9 mouse cellular contexts compared by ENCODE assay signal in genomic region chr12:86103852-86104251, GRCm38 (mm10). TPM values are rescaled to one million over a fixed set of nuclear protein-coding genes. Genes with fewer than 3 reads are reported as not detected.
DNase-seq lines count a peak whose midpoint lies in the region; ATAC-seq lines count a peak whose summit lies in the region.
"Had no signal": no experiment of that assay in that cellular context is flagged by ENCODE, and none has a peak within 500 bp of the region (broad histone marks: within the 10 kb centered on the region; RNA-seq: fewer than 3 reads in every experiment).

No protein-coding gene starts in this region.

- peak overlapping the region; percentile 99 for H3K27ac ChIP-seq in heart, embryonic 13.5 days (replicated peaks)
- peak overlapping the region; percentile 65 for H3K27ac ChIP-seq in brown adipose tissue, adult 24 weeks (replicated peaks; ENCODE audit: low read depth, low read length)
- H3K27ac ChIP-seq in hindbrain, embryonic 11.5 days (ENCODE audit: low read depth, low read length) = peak overlapping the region; percentile 25; the same call in 1 of the 2 replicates
- 0 out of 2 replicates have a peak overlapping the region, but pooled peaks have one; percentile 1 for H3K27ac ChIP-seq in limb, embryonic 15.5 days

- H3K9me3 ChIP-seq in heart, embryonic 13.5 days = no peaks in the 10 kb centered on the region
- no peaks in the 10 kb centered on the region for H3K9me3 ChIP-seq in hindbrain, embryonic 11.5 days (ENCODE audit: control insufficient read depth, low read length)
- no peaks in the 10 kb centered on the region for H3K9me3 ChIP-seq in limb, embryonic 15.5 days

- DNase-seq in heart, postnatal 10 days = no peak
- DNase-seq in hindbrain, embryonic 11.5 days (ENCODE audit: low spot score) = peak; percentile 13
- DNase-seq in thymus, adult 18-20 months = no peak
- no peak for DNase-seq in right cerebral cortex, adult 2 months (ENCODE audit: low spot score in 2 of 2)
- no peak for DNase-seq in embryo, embryonic 9.5 days (ENCODE audit: extremely low spot score)
- DNase-seq: cerebellum, postnatal 14 days had no signal

- 30% methylated on average over 8 of the region's 8 CpGs for WGBS in heart, embryonic 13.5 days
- WGBS in hindbrain, embryonic 11.5 days = 44% methylated on average over 8 of the region's 8 CpGs
- WGBS in limb, embryonic 15.5 days = 69% methylated on average over 8 of the region's 8 CpGs

- peaks cover 61% of the 10 kb centered on the region for H3K4me1 ChIP-seq in heart, embryonic 13.5 days
- no peaks in the 10 kb centered on the region for H3K4me1 ChIP-seq in brown adipose tissue, adult 24 weeks (ENCODE audit: control insufficient read depth, insufficient read depth, insufficient read length, low read length)
- peaks cover 2% of the 10 kb centered on the region; the same call in 1 of the 2 replicates for H3K4me1 ChIP-seq in hindbrain, embryonic 11.5 days (replicated peaks; ENCODE audit: control insufficient read depth, insufficient read depth, low read length)
- peaks cover 33% of the 10 kb centered on the region for H3K4me1 ChIP-seq in limb, embryonic 15.5 days

- intact Hi-C loops in heart, postnatal 10 days (cut with DNase I) = no loop called here

- H3K9ac ChIP-seq in heart, embryonic 13.5 days = peak overlapping the region; percentile 61
- peak overlapping the region; percentile 7; the same call in 1 of the 2 replicates for H3K9ac ChIP-seq in hindbrain, embryonic 11.5 days (ENCODE audit: low read depth, low read length)
- H3K9ac ChIP-seq in limb, embryonic 15.5 days = no peak overlapping the region

- H3K27me3 ChIP-seq in heart, embryonic 13.5 days (replicated peaks) = no peaks in the 10 kb centered on the region
- no peaks in the 10 kb centered on the region for H3K27me3 ChIP-seq in hindbrain, embryonic 11.5 days (ENCODE audit: control insufficient read depth, insufficient read depth, low read length)
- no peaks in the 10 kb centered on the region for H3K27me3 ChIP-seq in limb, embryonic 15.5 days

- peaks cover 19% of the 10 kb centered on the region for H3K36me3 ChIP-seq in heart, embryonic 13.5 days
- H3K36me3 ChIP-seq in hindbrain, embryonic 11.5 days (ENCODE audit: control insufficient read depth, insufficient read depth, low read length) = no peaks in the 10 kb centered on the region
- H3K36me3 ChIP-seq in limb, embryonic 15.5 days = 0 out of 2 replicates have a peak, but pooled peaks cover 3% of the 10 kb centered on the region

- peak overlapping the region; percentile 34 for H3K4me2 ChIP-seq in heart, embryonic 13.5 days
- H3K4me2 ChIP-seq in hindbrain, embryonic 11.5 days (replicated peaks; ENCODE audit: low read depth, low read length) = no peak overlapping the region
- H3K4me2 ChIP-seq in limb, embryonic 15.5 days = no peak overlapping the region

- no peak overlapping the region for H3K4me3 ChIP-seq in heart, embryonic 13.5 days
- no peak overlapping the region for H3K4me3 ChIP-seq in brown adipose tissue, adult 24 weeks (ENCODE audit: insufficient read depth, low read depth, low read length)
- no peak overlapping the region for H3K4me3 ChIP-seq in hindbrain, embryonic 11.5 days (ENCODE audit: low read depth, low read length)
- no peak overlapping the region for H3K4me3 ChIP-seq in limb, embryonic 15.5 days

- no peak for ATAC-seq in heart, embryonic 13.5 days (ENCODE audit: extremely low read depth, insufficient number of reproducible peaks, low FRiP score, low TSS enrichment)
- no peak for ATAC-seq in hindbrain, embryonic 11.5 days (ENCODE audit: low FRiP score)
- no peak for ATAC-seq in limb, embryonic 15.5 days (ENCODE audit: insufficient number of reproducible peaks, low FRiP score, low TSS enrichment, low read depth)

RNA-seq across cellular contexts. Expression of gene Ift43, which starts 21.5 kb away (rescaled TPM):
- 108 and 118 TPM in 2 replicates for polyA plus RNA-seq in heart, embryonic 13.5 days (2015; fragmentation: Nextera tagmentation; extraction: Ambion mirVana)
- total RNA-seq in heart, postnatal 10 days (2021) = 10 to 100 TPM; 30.2 to 34.0 TPM
- polyA plus RNA-seq in brown adipose tissue, adult 24 weeks (2012; ENCODE audit: insufficient read depth, insufficient read length, missing spikeins) = 25.4 and 30.8 TPM in 2 replicates
- 93.8 and 102 TPM in 2 replicates for polyA plus RNA-seq in hindbrain, embryonic 11.5 days (2014; fragmentation: Nextera tagmentation; extraction: Ambion mirVana)
- polyA plus RNA-seq in limb, embryonic 15.5 days (2015; fragmentation: Nextera tagmentation; extraction: Ambion mirVana) = 74.7 and 78.3 TPM in 2 replicates

RNA-seq across cellular contexts. Expression of gene Tgfb3, which starts 25.0 kb away (rescaled TPM):
- polyA plus RNA-seq in heart, embryonic 13.5 days (2015; fragmentation: Nextera tagmentation; extraction: Ambion mirVana) = 23.7 TPM in 2 replicates
- 10 to 100 TPM; 19.8 to 20.7 TPM for total RNA-seq in heart, postnatal 10 days (2021)
- polyA plus RNA-seq in brown adipose tissue, adult 24 weeks (2012; ENCODE audit: insufficient read depth, insufficient read length, missing spikeins) = 3.7 and 3.9 TPM in 2 replicates
- polyA plus RNA-seq in hindbrain, embryonic 11.5 days (2014; fragmentation: Nextera tagmentation; extraction: Ambion mirVana) = 5.7 and 6.0 TPM in 2 replicates
- 102 and 104 TPM in 2 replicates for polyA plus RNA-seq in limb, embryonic 15.5 days (2015; fragmentation: Nextera tagmentation; extraction: Ambion mirVana)

Comparison
In these comparisons a context has a peak if more than half of its experiments do, and no peak if none do; other contexts are left out.
1. H3K27ac ChIP-seq: peak in every context shown above with its lines; median percentile 99 in heart, embryonic 13.5 days; 65 in brown adipose tissue, adult 24 weeks; 25 in hindbrain, embryonic 11.5 days; 1 in limb, embryonic 15.5 days.